Mouse (Mus musculus): ENCODE results near the gene Srrm1. TPM values are rescaled to one million over a fixed set of nuclear protein-coding genes. Genes with fewer than 3 reads are reported as not detected.
A peak's percentile ranks its signal among the peaks of the same experiment; 100 is the strongest.

Srrm1 gene
- polyA plus RNA-seq, 1 experiment from 2014 or later: 108 TPM

DNA sequence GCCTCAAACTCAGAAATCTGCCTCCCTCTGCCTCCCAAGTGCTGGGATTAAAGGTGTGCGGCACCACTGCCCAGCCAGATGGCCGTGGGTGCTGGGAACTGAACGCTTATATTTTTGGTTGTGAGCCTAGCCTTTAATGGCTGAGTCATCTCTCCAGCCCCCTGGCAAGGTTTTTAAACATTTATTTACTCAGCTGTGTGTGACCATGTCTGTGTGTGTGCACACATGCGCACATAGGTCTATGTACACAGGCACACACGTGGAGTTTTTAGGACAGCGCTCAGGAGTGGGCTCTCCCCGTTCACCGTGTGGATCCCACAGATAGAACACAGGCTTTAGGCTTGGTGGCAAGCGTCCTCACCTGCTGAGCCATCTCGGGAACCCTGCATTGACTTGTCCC, 50.9 kb downstream of the Srrm1 start:
- Histone ChIP-seq H3K4me3 (ENCODE audit: low read depth, low read length) (no peak overlapping the region), H3K27ac (ENCODE audit: low read length) (no peak overlapping the region), H3K9me3 (ENCODE audit: low read length) (no peaks in the 10 kb centered on the region), H3K4me1 (ENCODE audit: insufficient read depth, low read depth, low read length) (peaks cover 20% of the 10 kb centered on the region), H3K4me2 (replicated peaks; ENCODE audit: low read depth, low read length) (no peak overlapping the region), H3K9ac (replicated peaks; ENCODE audit: low read depth) (no peak overlapping the region), H3K27me3 (replicated peaks; ENCODE audit: insufficient read depth, low read length) (no peaks in the 10 kb centered on the region), H3K36me3 (ENCODE audit: insufficient read depth, low read length) (no peaks in the 10 kb centered on the region)
- ATAC-seq (no peak), DNase-seq (ENCODE audit: low spot score) (peak; percentile 46)
- 53% methylated on average over 10 of the region's 10 CpGs for WGBS
- TF ChIP-seq CTCF (IDR thresholded peaks at IDR 0.05): no peak
- TF ChIP-seq EP300 (IDR thresholded peaks at IDR 0.05): no peak

DNA sequence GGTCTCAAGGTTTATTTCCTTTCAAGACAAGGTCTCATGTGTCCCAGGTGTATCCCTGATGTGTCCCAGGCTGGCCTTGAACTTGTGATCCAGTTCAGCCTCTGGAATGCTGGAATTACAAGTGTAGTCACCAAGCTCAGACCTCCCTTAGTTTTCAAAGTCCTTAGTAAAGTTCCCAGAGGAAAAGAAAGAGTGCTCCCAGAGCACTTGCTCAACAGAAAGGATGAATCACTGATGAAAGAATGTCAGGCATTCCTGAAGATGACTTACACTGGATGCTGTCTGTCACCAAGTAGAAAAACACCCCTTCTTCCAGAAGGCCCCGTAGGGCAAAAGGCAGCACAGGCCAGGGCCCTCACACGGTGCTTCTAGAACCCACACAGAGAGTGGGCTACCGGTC, 52.0 kb downstream of the Srrm1 start:
- Histone ChIP-seq H3K27me3 (replicated peaks; ENCODE audit: insufficient read depth, low read length) (no peaks in the 10 kb centered on the region), H3K9ac (replicated peaks; ENCODE audit: low read depth) (no peak overlapping the region), H3K27ac (ENCODE audit: low read length) (peak overlapping the region; percentile 51; the same call in 1 of the 2 replicates), H3K4me1 (ENCODE audit: insufficient read depth, low read depth, low read length) (peaks cover 17% of the 10 kb centered on the region), H3K9me3 (ENCODE audit: low read length) (no peaks in the 10 kb centered on the region), H3K36me3 (ENCODE audit: insufficient read depth, low read length) (no peaks in the 10 kb centered on the region), H3K4me2 (replicated peaks; ENCODE audit: low read depth, low read length) (no peak overlapping the region), H3K4me3 (ENCODE audit: low read depth, low read length) (no peak overlapping the region)
- 64% methylated on average over 3 of the region's 3 CpGs for WGBS
- TF ChIP-seq CTCF (IDR thresholded peaks at IDR 0.05) (no peak), EP300 (IDR thresholded peaks at IDR 0.05) (no peak)
- ATAC-seq: peak; percentile 11
- peak; percentile 85 for DNase-seq (ENCODE audit: low spot score)

GRCm38 (mm10) chr4:135300248-135301041, 52.7 kb downstream of the Srrm1 start:
- Histone ChIP-seq H3K9ac (replicated peaks; ENCODE audit: low read depth) (no peak overlapping the region), H3K4me2 (replicated peaks; ENCODE audit: low read depth, low read length) (no peak overlapping the region), H3K9me3 (ENCODE audit: low read length) (no peaks in the 10 kb centered on the region), H3K27me3 (replicated peaks; ENCODE audit: insufficient read depth, low read length) (no peaks in the 10 kb centered on the region), H3K27ac (ENCODE audit: low read length) (no peak overlapping the region), H3K4me1 (ENCODE audit: insufficient read depth, low read depth, low read length) (peaks cover 17% of the 10 kb centered on the region), H3K36me3 (ENCODE audit: insufficient read depth, low read length) (no peaks in the 10 kb centered on the region), H3K4me3 (ENCODE audit: low read depth, low read length) (no peak overlapping the region)
- 89% methylated on average over 26 of the region's 26 CpGs for WGBS
- no peak for DNase-seq (ENCODE audit: low spot score)
- TF ChIP-seq EP300 (IDR thresholded peaks at IDR 0.05) (no peak), CTCF (IDR thresholded peaks at IDR 0.05) (no peak)
- no peak for ATAC-seq

- no peak for TF ChIP-seq CTCF (IDR thresholded peaks at IDR 0.05)
- TF ChIP-seq EP300 (IDR thresholded peaks at IDR 0.05): peak; percentile 66
- H3K9ac ChIP-seq (replicated peaks; ENCODE audit: low read depth): no peak overlapping the region
- H3K4me3 ChIP-seq (ENCODE audit: low read depth, low read length): no peak overlapping the region
- peaks cover 17% of the 10 kb centered on the region for H3K4me1 ChIP-seq (ENCODE audit: insufficient read depth, low read depth, low read length)
- H3K36me3 ChIP-seq (ENCODE audit: insufficient read depth, low read length): no peaks in the 10 kb centered on the region
- WGBS: 50% methylated on average over 10 of the region's 10 CpGs
- ATAC-seq: peak; percentile 47
- no peaks in the 10 kb centered on the region for H3K27me3 ChIP-seq (replicated peaks; ENCODE audit: insufficient read depth, low read length)
- DNase-seq (ENCODE audit: low spot score): peak; percentile 77
- H3K9me3 ChIP-seq (ENCODE audit: low read length): no peaks in the 10 kb centered on the region
- peak overlapping the region; percentile 83 for H3K27ac ChIP-seq (ENCODE audit: low read length)
- no peak overlapping the region for H3K4me2 ChIP-seq (replicated peaks; ENCODE audit: low read depth, low read length)
Measured at GRCm38 (mm10) chr4:135298680-135299079, 54.4 kb downstream of the Srrm1 start.

DNA sequence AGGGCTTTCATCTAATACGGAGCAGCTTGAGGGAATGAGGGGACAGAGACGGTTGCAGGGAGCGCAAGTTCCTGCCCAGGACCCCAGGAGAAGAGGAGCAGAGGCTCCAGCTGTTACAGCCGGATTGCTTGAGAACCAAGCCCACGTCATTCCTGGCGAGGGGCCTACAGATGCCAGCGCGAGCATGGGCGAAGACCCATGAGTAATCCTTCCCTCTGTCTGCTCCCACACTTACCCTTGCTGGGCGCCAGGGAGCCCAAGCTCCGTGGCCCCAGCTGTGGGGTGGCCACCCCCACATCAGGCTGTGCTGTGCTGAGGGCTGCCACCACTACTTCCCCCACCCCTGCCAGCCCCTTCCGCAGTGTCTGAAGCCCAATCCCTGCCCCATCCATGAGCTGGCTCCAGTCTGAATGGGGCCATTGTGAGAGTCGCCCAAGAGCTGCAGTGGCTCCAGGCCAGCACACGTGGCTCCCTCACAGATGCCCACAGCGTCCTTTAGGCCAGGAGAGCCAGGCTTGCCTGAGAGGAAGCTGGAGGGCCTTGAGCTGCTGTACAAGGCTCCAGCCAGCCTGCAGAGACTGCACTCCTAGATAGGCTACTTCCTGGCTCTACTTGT, 55.1 kb downstream of the Srrm1 start:
- Histone ChIP-seq H3K36me3 (ENCODE audit: insufficient read depth, low read length) (no peaks in the 10 kb centered on the region), H3K4me1 (ENCODE audit: insufficient read depth, low read depth, low read length) (peaks cover 17% of the 10 kb centered on the region), H3K9me3 (ENCODE audit: low read length) (no peaks in the 10 kb centered on the region), H3K27ac (ENCODE audit: low read length) (peak overlapping the region; percentile 83), H3K9ac (replicated peaks; ENCODE audit: low read depth) (no peak overlapping the region), H3K4me2 (replicated peaks; ENCODE audit: low read depth, low read length) (no peak overlapping the region), H3K4me3 (ENCODE audit: low read depth, low read length) (no peak overlapping the region), H3K27me3 (replicated peaks; ENCODE audit: insufficient read depth, low read length) (no peaks in the 10 kb centered on the region)
- DNase-seq (ENCODE audit: low spot score): peak; percentile 82
- TF ChIP-seq EP300 (IDR thresholded peaks at IDR 0.05) (no peak), CTCF (IDR thresholded peaks at IDR 0.05) (no peak)
- WGBS: 41% methylated on average over 15 of the region's 15 CpGs
- peak; percentile 76 for ATAC-seq

- Histone ChIP-seq H3K4me3 (ENCODE audit: low read depth, low read length) (no peak overlapping the region), H3K27me3 (replicated peaks; ENCODE audit: insufficient read depth, low read length) (no peaks in the 10 kb centered on the region), H3K4me2 (replicated peaks; ENCODE audit: low read depth, low read length) (no peak overlapping the region), H3K9me3 (ENCODE audit: low read length) (no peaks in the 10 kb centered on the region), H3K27ac (ENCODE audit: low read length) (no peak overlapping the region), H3K36me3 (ENCODE audit: insufficient read depth, low read length) (no peaks in the 10 kb centered on the region), H3K9ac (replicated peaks; ENCODE audit: low read depth) (no peak overlapping the region), H3K4me1 (ENCODE audit: insufficient read depth, low read depth, low read length) (peaks cover 24% of the 10 kb centered on the region)
- no peak for TF ChIP-seq CTCF (IDR thresholded peaks at IDR 0.05)
- no peak for TF ChIP-seq EP300 (IDR thresholded peaks at IDR 0.05)
- peak; percentile 68 for DNase-seq (ENCODE audit: low spot score)
- WGBS: 82% methylated on average over 7 of the region's 7 CpGs
- ATAC-seq: no peak
Measured at GRCm38 (mm10) chr4:135297146-135297545, 56.0 kb downstream of the Srrm1 start.

Measured in lung, postnatal 0 days (tissue).